Mouse (Mus musculus): ENCODE data around the gene Hoxd11.

Hoxd11 gene

DNA sequence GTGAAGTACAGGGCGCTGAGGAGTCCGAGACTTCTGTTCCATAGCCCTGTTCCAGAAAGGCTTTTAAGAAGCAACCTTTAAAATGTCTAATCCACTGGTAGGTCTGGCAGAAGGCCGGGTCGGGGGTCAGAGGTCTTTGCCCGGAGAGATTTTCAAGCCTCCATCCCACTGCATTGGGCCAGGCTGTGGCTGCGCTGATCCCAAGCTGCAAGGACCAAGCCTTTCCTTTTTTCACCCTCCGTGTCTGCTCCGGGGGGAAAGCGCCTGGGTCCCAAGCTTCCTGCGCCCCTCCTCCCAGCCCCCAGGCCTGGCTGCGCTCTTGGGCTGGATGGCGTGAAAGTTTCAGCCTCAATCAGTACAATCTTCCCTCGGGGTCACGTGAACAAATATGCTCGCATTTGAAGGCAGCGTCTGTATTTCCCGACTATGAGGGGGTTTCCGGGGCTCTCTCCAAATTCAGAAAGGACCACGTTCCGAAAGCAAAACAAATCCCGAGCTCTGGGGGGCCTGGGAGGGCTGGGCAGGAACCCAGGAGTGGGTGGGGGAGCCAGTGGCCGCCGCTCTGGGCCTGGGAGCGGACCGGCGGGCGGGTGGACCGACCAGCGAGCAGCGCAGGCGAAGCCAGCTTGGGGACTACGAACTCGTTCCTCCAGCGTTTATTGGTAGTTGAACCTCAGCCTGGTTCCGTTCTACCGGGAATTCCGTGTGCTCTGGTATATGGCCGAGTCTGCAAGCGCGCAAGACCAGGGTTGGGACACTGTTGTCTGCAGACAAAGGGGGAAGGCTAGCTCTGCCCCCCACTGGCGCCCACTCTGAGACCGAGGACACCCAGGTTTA lies 56.7 kb downstream of the Hoxd11 start:
- peak overlapping the region; percentile 26; the same call in 1 of the 2 replicates for H3K4me3 ChIP-seq (replicated peaks; ENCODE audit: low read length)
- TF ChIP-seq CTCF (conservative IDR thresholded peaks at IDR 0.05; ENCODE audit: low read length) (no peak), POU5F1 (IDR thresholded peaks at IDR 0.05; ENCODE audit: borderline replicate concordance, low read length) (no peak), NANOG (IDR thresholded peaks at IDR 0.05; ENCODE audit: borderline replicate concordance, low read length) (no peak)
- H3K9me3 ChIP-seq (ENCODE audit: low read length), result peaks cover 3% of the 10 kb centered on the region; the same call in 1 of the 2 replicates
- peaks cover 45% of the 10 kb centered on the region for H3K4me1 ChIP-seq (replicated peaks; ENCODE audit: low read depth, low read length)
- no peaks in the 10 kb centered on the region for H3K36me3 ChIP-seq (ENCODE audit: insufficient read depth, low read length)
- peaks cover 99% of the 10 kb centered on the region for H3K27me3 ChIP-seq (ENCODE audit: insufficient read depth, low read length)

All from E14TG2a.4 (cell line).